Mouse (Mus musculus) right cerebral cortex, postnatal 10 days (tissue): ENCODE measurements around the gene Dmrtc1c1.
"Not testable (repeated sequence)": the region's sequence is repeated elsewhere in the genome, so short reads cannot be mapped to it uniquely, and the experiment has no call there.

Experiments used
- DNase-seq, 2 experiments: peaks; one replicate each; pipeline ENCODE4 v3.0.0; 2021; ENCODE audit warnings: low spot score in 2 of 2

Gene Dmrtc1c1

DNA sequence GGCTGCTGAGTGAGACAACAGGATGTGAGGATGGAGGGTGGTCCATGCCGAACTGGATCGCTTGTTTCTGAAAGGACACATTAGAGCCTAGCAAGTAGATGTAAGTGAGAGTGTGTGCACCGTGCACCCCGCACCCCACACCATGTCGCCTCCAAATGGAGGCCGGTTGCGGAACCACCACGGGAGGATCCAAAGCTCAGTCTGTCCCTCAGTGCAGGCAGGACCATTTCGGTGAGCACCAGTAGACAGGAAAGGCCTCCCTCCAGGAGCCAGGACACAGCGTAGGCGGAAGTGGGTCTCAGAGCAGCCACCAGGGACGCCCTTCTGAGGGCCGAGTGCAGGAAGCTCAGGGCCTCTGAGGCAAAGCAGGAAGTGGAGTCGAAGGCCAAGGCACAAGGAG, at the start of gene Dmrtc1c1:
Gene Dmrtc1c1 (plus strand): TSS at position 301 of the 400 bp plus-strand sequence.
- DNase-seq: not testable (repeated sequence)

DNA sequence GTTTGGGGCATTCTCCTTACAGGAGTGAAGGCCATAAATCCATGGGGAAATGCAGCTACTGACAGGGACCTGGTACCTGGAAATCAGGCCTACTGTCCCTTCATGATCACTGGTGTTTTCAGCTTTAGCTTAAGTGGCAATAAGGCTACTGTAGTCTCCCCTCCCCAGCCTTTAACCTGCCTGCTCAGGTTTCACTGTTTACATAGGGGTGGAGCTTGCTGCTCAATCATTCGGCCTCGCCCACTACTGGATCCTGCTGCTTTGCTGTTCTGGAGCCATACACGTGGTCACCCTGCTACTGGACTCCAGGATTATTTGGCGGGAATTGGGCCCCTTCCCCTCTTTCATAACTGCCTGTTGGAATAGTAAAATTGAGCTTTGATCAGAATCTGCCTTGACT, 36.9 kb upstream of the Dmrtc1c1 start:
- no peak for DNase-seq

DNA sequence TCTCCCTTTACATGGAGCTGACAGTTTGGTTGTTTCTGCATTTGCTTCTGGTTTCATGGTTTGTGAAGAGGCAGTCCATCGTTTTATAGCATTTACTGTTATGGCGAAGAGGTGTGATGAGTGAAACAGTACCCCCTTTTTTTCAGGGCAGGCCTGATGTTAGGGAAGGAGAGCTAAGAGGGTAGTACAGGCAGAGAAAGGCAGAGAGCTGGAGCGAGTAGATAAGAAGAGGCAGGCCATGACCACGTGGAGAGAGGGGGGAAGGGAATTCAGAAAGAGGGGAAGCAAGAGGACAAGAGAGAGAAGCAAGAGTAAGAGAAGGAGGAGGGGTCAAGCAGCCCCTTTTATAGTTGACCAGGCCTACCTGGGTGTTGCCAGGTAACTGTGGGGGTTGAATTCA, 9.5 kb downstream of the Dmrtc1c1 start:
- no peak for DNase-seq

DNA sequence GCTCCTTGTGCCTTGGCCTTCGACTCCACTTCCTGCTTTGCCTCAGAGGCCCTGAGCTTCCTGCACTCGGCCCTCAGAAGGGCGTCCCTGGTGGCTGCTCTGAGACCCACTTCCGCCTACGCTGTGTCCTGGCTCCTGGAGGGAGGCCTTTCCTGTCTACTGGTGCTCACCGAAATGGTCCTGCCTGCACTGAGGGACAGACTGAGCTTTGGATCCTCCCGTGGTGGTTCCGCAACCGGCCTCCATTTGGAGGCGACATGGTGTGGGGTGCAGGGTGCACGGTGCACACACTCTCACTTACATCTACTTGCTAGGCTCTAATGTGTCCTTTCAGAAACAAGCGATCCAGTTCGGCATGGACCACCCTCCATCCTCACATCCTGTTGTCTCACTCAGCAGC, 51.8 kb downstream of the Dmrtc1c1 start, which contains the start of gene Dmrtc1c2:
Gene Dmrtc1c2 (minus strand): TSS at position 101 of the 400 bp plus-strand sequence.
- DNase-seq: not testable (repeated sequence)
